Mouse (Mus musculus): Measurements from ENCODE around the gene Ccz1.

GRCm38 (mm10) chr5:144002461-144003192 lies 12.1 kb downstream of the Ccz1 start:
- no peak for TF ChIP-seq CTCF (IDR thresholded peaks at IDR 0.05; ENCODE audit: low read depth, low read length)
- TF ChIP-seq POLR2A (IDR thresholded peaks at IDR 0.05; ENCODE audit: borderline replicate concordance, low read depth, low read length) = no peak
